Mouse (Mus musculus) MEL (cell line): Measurements from ENCODE around the gene Btg1-ps2.

ENCODE experiments used
- CHD1 ChIP-seq: IDR thresholded peaks from 2 replicates; pipeline ENCODE4 v1.6.1; 2012; ENCODE audit warnings: low read depth, mild to moderate bottlenecking, inconsistent platforms, low read length, improper control_type of control experiment
- CTCF ChIP-seq, 3 experiments: IDR thresholded peaks in 2 of 3; conservative IDR thresholded peaks in 1 of 3; 2 replicates each; pipeline ENCODE4 v1.5.1; 2011 to 2012; ENCODE audit warnings: low read length in 3 of 3, low read depth in 2 of 3, mild to moderate bottlenecking in 2 of 3, improper control_type of control experiment in 1 of 3, inconsistent platforms in 1 of 3, mixed read lengths in 1 of 3, moderate library complexity in 1 of 3; ENCODE audit not compliant: control insufficient read depth in 1 of 3, insufficient read depth in 1 of 3, poor library complexity in 1 of 3, severe bottlenecking in 1 of 3
- GABPA ChIP-seq: IDR thresholded peaks from 2 replicates; pipeline ENCODE4 v1.6.1; 2012; ENCODE audit warnings: low read depth, mild to moderate bottlenecking, inconsistent platforms, low read length, improper control_type of control experiment, moderate library complexity
- MAFK ChIP-seq: IDR thresholded peaks from 2 replicates; pipeline ENCODE4 v1.6.1; 2011; ENCODE audit warnings: low read depth, mild to moderate bottlenecking, low read length, improper control_type of control experiment, borderline replicate concordance
- NRF1 ChIP-seq: IDR thresholded peaks from 2 replicates; pipeline ENCODE4 v1.6.1; 2014; ENCODE audit warnings: low read depth, mild to moderate bottlenecking, inconsistent platforms, low read length, improper control_type of control experiment, moderate library complexity; ENCODE audit not compliant: poor library complexity, insufficient read depth, severe bottlenecking
- RAD21 ChIP-seq: IDR thresholded peaks from 2 replicates; pipeline ENCODE4 v1.6.1; 2011; ENCODE audit warnings: mild to moderate bottlenecking, low read depth, low read length, improper control_type of control experiment

- TF ChIP-seq RAD21, result peak; percentile 40
- no peak for TF ChIP-seq NRF1
- TF ChIP-seq CHD1, result no peak
- TF ChIP-seq GABPA, result no peak
- TF ChIP-seq MAFK, result no peak
- peak; percentile 41 to 52 (median 48) for TF ChIP-seq CTCF (IDR thresholded peaks at IDR 0.05 in 2 of 3, conservative IDR thresholded peaks at IDR 0.05 in 1 of 3; ENCODE audit: control insufficient read depth in 1 of 3, insufficient read depth in 1 of 3, low read depth in 2 of 3, low read length in 3 of 3, poor library complexity in 1 of 3, severe bottlenecking in 1 of 3)
Measured at GRCm38 (mm10) chrX:38061544-38061943, 18.6 kb upstream of the Btg1-ps2 start.
